Mouse (Mus musculus) testis, adult 2 months (tissue): ENCODE measurements around the gene Atp1a1. TPM values are rescaled to one million over a fixed set of nuclear protein-coding genes. Genes with fewer than 3 reads are reported as not detected.

Source experiments
- H3K27ac ChIP-seq: fragments of 200-500 bp; 2 replicates; pipeline ENCODE4 v1.5.1; 2012; ENCODE audit warnings: low read depth, low read length; ENCODE audit not compliant: control insufficient read depth, insufficient read depth
- H3K27me3 ChIP-seq: fragments of 200-500 bp; 2 replicates; pipeline ENCODE4 v1.6.1; 2012; ENCODE audit warnings: mild to moderate bottlenecking, low read length, moderate library complexity; ENCODE audit not compliant: control insufficient read depth, insufficient read depth
- H3K36me3 ChIP-seq: fragments of 200-500 bp; 2 replicates; pipeline ENCODE4 v1.6.1; 2012; ENCODE audit warnings: mild to moderate bottlenecking, low read length; ENCODE audit not compliant: control insufficient read depth, insufficient read depth
- H3K4me1 ChIP-seq: fragments of 200-500 bp; 2 replicates; pipeline ENCODE4 v1.6.1; 2012; ENCODE audit warnings: low read length; ENCODE audit not compliant: control insufficient read depth, insufficient read depth
- H3K4me3 ChIP-seq: fragments of 200-500 bp; 2 replicates; pipeline ENCODE4 v1.5.1; 2012; ENCODE audit warnings: low read depth, mild to moderate bottlenecking, low read length, moderate library complexity, mixed read lengths; ENCODE audit not compliant: control insufficient read depth
- CTCF ChIP-seq: fragments of 200-500 bp; IDR thresholded peaks from 2 replicates; pipeline ENCODE4 v1.5.1; 2012; ENCODE audit warnings: low read depth, mild to moderate bottlenecking, inconsistent platforms, low read length, moderate library complexity; ENCODE audit not compliant: control insufficient read depth, insufficient read depth, insufficient replicate concordance
- POLR2A ChIP-seq: fragments of 200-500 bp; IDR thresholded peaks from 2 replicates; pipeline ENCODE4 v1.6.1; 2012; ENCODE audit warnings: low read depth, mild to moderate bottlenecking, inconsistent platforms, low read length, moderate library complexity; ENCODE audit not compliant: control insufficient read depth
- polyA plus RNA-seq: library from polyadenylated mRNA; depleted of rRNA; stranded (reverse); fragments of >200 nt; gene quantifications from 2 replicates; pipeline ENCODE4 v1.2.3, GENCODE M21; 2012

Gene Atp1a1
- polyA plus RNA-seq, 1 experiment: 57.0 TPM

DNA sequence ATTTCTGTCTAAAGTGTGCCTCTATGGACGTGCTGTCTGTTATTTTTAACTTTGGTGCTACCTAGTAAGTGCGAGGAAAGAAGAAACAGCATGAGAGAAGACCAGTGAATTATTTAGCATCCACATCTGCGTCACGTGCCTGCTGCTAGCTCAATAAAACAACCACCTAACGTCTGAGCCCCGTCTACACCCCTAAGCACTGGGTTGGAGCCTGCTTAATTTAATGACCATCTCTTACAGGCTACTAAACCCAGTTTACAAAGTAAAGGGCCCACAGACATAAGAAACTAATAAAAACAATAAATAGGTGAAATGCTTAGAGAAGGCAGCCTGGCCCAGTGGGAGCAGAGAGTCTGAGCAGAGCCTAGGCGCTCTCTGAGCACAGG lies 11.2 kb downstream of the Atp1a1 start:
- no peak overlapping the region for H3K27ac ChIP-seq
- TF ChIP-seq POLR2A (no peak), CTCF (no peak)
- no peak overlapping the region for H3K4me3 ChIP-seq
- H3K36me3 ChIP-seq: no peaks in the 10 kb centered on the region
- no peaks in the 10 kb centered on the region; the same call in 1 of the 2 replicates for H3K4me1 ChIP-seq
- H3K27me3 ChIP-seq: no peaks in the 10 kb centered on the region

DNA sequence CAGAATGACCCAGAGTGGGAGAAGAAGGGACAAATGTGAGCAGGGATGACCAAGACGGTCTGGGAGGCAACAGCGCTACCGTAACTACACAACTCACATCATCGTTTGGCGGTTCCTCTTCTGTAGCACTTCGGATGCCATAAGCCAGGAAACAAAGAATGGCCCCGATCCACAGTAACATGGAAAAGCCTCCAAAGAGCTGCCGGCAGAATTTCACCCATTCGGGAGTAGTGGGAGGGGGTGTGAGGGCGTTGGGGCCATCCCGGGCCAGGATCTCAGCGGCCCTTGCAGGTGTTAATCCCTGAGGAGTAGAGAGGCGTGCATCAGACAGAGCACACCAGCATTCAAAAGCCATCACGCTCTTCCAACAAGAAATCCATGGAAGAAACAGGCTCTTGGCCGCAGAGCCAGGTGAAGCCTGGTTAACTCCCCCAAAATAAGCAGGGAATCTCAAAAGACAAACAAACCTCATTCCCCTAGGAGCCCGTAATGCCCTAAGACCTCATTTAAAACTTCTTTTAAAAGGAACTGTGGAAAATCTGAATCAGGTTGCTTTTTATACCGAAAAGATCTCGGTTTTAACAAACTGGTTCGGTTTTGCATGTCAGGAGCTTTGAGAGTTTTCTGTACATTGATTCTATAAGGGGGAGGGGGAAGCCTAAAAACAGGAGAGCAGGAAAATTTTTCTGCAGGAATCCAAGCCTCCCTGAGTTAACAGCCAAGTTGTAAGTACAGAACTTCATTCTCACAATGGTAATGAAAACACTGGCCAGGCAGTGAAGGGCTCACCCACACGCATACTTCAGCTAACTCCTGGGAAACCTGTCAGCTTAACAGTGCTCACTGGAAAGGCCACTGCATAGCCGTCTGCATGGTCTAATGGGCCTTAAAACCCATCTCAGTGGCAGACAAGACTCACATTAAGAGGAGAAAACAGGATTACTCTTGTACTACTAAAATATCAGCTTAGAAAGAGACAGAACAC lies 11.9 kb downstream of the Atp1a1 start:
- Histone ChIP-seq H3K4me3 (no peak overlapping the region), H3K4me1 (no peaks in the 10 kb centered on the region), H3K27me3 (no peaks in the 10 kb centered on the region), H3K36me3 (no peaks in the 10 kb centered on the region), H3K27ac (no peak overlapping the region)
- TF ChIP-seq POLR2A: no peak
- TF ChIP-seq CTCF: no peak

DNA sequence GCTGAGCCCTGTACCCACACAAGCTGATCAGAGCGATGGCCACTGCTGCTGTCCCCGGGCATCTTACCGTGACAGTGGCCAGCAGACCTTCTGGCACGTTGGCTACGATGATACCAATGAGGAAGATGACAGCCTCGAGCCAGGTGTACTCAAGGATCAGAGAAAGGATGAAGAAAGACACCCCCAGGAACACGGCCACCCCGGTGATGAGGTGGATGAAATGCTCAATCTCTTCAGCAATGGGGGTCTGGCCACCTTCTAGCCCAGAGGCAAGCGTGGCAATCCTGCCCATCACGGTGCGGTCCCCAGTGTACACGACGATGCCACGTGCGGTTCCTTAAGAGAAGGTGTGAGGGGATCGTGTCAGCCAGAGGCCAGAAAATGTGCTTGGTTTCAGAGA lies 14.1 kb downstream of the Atp1a1 start:
- H3K36me3 ChIP-seq: no peaks in the 10 kb centered on the region
- H3K4me3 ChIP-seq: no peak overlapping the region

DNA sequence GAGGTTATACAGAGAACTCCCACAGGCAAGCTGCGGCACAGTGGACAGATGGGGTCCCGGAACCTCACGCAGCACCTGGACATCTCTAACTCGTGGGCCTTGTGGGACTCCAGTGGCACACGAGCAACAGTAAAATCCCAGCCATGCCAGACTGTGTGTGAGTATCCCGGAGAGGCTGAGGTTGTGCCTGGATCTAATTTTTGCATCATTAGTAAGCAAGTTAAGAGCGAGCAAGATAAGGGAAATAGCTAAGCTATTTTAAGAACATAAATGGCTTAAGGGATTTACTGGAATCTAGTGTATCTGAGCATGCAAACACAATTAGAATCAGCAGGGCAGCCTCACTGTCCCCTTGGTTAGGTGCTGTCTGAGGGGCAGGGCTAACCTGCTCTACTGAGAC lies 16.2 kb downstream of the Atp1a1 start:
- TF ChIP-seq POLR2A (no peak), CTCF (no peak)
- Histone ChIP-seq H3K36me3 (no peaks in the 10 kb centered on the region), H3K27me3 (no peaks in the 10 kb centered on the region), H3K4me3 (no peak overlapping the region), H3K4me1 (no peaks in the 10 kb centered on the region), H3K27ac (no peak overlapping the region)

More for the DNA sequence above, 14.1 kb downstream of the Atp1a1 start:
- Histone ChIP-seq H3K4me1 (no peaks in the 10 kb centered on the region), H3K27ac (no peak overlapping the region), H3K27me3 (no peaks in the 10 kb centered on the region)
- no peak for TF ChIP-seq CTCF
- TF ChIP-seq POLR2A: no peak

DNA sequence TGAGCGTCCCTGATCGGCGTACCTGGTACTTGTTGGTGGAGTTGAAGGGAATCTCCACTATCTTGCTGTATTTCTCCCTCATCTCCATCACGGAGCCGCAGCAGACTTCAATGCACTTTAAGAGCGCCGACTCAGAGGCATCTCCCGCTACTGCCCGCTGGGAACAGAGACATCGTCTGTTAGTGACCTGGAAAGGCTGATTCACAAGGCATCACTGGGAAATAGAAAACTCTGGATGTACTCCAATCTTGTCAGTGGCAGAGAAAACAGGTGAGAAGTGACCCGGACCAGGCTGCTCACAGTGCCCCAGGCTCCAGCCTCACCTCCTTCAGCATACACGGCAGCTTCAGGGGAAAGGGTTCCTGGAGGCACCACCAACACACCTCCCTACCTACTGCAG lies 17.7 kb downstream of the Atp1a1 start:
- Histone ChIP-seq H3K27me3 (no peaks in the 10 kb centered on the region), H3K4me3 (no peak overlapping the region), H3K4me1 (no peaks in the 10 kb centered on the region), H3K36me3 (no peaks in the 10 kb centered on the region), H3K27ac (no peak overlapping the region)
- no peak for TF ChIP-seq CTCF
- TF ChIP-seq POLR2A: no peak

DNA sequence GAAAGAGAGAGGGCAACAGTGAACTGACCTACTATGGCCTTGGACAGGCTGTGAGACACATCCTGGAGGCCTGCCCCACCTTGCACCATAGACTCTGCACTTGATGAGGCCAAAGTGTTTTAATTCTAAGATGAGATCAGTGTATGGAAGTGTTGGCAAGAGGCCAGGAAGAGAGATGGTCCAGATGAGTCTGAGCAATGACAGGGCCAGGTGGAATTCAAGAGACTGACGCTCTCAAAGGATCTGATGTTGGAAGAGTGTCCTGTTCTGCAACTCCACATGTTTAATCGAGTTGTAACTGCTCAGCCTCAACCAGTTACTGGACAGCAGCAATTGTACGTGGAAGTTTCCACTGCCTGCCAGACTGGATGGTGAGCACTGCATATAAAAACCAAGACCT lies 26.4 kb downstream of the Atp1a1 start:
- no peaks in the 10 kb centered on the region for H3K4me1 ChIP-seq
- no peak overlapping the region for H3K27ac ChIP-seq
- H3K27me3 ChIP-seq: no peaks in the 10 kb centered on the region
- no peak overlapping the region for H3K4me3 ChIP-seq
- TF ChIP-seq CTCF: no peak
- no peak for TF ChIP-seq POLR2A
- no peaks in the 10 kb centered on the region for H3K36me3 ChIP-seq

DNA sequence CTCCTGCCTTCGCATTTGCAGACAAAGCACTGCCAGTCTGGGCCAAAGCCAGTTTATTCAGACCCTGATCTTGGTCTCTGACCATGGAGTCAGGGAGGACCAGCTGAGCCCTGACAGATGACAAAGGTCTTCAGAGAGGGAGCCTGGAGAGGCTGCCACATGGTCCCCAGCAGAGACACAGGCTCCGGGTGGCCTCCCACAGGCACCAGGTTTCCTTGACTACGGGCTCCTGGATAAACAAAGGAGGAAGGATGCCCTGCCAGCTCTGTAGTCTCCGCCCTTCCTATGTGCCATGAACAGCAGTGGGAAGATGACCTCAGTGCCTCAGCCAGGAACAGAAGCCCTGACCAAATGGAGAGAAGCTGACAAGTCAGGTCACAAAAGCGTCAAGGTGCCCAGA lies 27.1 kb downstream of the Atp1a1 start:
- Histone ChIP-seq H3K27me3 (no peaks in the 10 kb centered on the region), H3K27ac (no peak overlapping the region), H3K4me3 (no peak overlapping the region), H3K36me3 (no peaks in the 10 kb centered on the region), H3K4me1 (no peaks in the 10 kb centered on the region)
- TF ChIP-seq CTCF (no peak), POLR2A (no peak)
